Mouse (Mus musculus) cortical plate, adult 2 months (tissue): ENCODE measurements around the gene Aldh1a1. TPM values are rescaled to one million over a fixed set of nuclear protein-coding genes. Genes with fewer than 3 reads are reported as not detected.
A peak's percentile ranks its signal among the peaks of the same experiment; 100 is the strongest.
"Not testable (repeated sequence)": the region's sequence is repeated elsewhere in the genome, so short reads cannot be mapped to it uniquely, and the experiment has no call there.

ENCODE experiments used
- H3K27ac ChIP-seq: fragments of 200-500 bp; 2 replicates; pipeline ENCODE4 v1.5.1; 2012; ENCODE audit warnings: low read length, control low read depth, inconsistent platforms; ENCODE audit not compliant: insufficient read depth
- H3K4me1 ChIP-seq: fragments of 200-500 bp; 2 replicates; pipeline ENCODE4 v1.6.1; 2011; ENCODE audit warnings: low read length; ENCODE audit not compliant: control insufficient read depth, insufficient read depth
- H3K4me3 ChIP-seq: fragments of 200-500 bp; 2 replicates; pipeline ENCODE4 v1.5.1; 2011; ENCODE audit warnings: mild to moderate bottlenecking, low read length, control low read depth; ENCODE audit not compliant: insufficient read depth
- CTCF ChIP-seq: fragments of 200-500 bp; IDR thresholded peaks from 2 replicates; pipeline ENCODE4 v1.5.1; 2011; ENCODE audit warnings: mild to moderate bottlenecking, control low read depth, low read length; ENCODE audit not compliant: insufficient read depth; ENCODE audit errors: extremely low read depth
- POLR2A ChIP-seq: fragments of 200-500 bp; IDR thresholded peaks from 2 replicates; pipeline ENCODE4 v1.6.1; 2011; ENCODE audit warnings: mild to moderate bottlenecking, low read length, control low read depth; ENCODE audit not compliant: insufficient read depth; ENCODE audit errors: extremely low read depth
- polyA plus RNA-seq: library from polyadenylated mRNA; depleted of rRNA; stranded (reverse); fragments of >200 nt; gene quantifications from 2 replicates; pipeline ENCODE4 v1.2.3, GENCODE M21; 2012

The Aldh1a1 gene
- polyA plus RNA-seq, 1 experiment, result 78.3 TPM

DNA sequence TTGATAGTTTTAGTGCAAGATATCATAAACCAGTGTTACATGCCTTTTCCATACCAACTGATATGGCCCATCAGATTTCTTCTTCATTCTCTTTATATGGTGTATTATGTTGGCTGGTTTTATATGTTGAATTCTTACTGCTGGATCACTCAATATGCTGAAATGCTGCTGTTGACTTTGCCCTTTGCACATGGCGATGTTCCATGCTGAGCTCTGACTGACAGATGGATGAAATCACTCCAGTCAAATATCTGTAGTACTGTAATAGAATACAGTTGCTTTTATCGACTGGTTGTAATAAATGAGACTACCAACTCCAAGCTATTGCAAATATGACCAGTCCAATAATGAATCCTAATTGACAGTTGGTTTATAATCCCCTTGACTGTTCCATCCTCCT is 19.5 kb downstream of the Aldh1a1 start:
- Histone ChIP-seq H3K4me1 (no peaks in the 10 kb centered on the region), H3K4me3 (no peak overlapping the region), H3K27ac (no peak overlapping the region)
- TF ChIP-seq CTCF (no peak), POLR2A (no peak)

DNA sequence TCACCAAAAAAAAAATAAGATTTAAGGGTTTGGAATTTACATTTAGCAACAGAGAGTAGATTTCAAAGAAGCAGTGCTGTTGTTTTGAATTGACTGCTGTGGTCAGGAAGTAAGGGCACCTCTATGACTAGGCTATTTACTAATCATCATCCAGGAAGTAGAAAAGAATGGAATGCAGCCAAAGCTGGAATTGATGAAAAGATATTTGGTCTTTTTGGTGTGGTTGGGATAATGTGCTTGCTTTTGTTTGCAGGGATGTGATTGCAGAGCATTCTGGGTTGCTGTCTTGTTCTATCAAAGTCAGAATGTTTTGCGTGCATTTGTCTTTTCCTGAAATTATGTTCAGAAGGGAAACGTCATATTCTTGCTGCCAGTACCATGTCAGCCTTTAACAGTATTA is 20.7 kb downstream of the Aldh1a1 start:
- Histone ChIP-seq H3K27ac (no peak overlapping the region; the same call in 1 of the 2 replicates), H3K4me3 (no peak overlapping the region), H3K4me1 (no peaks in the 10 kb centered on the region)
- TF ChIP-seq POLR2A, result no peak
- no peak for TF ChIP-seq CTCF

DNA sequence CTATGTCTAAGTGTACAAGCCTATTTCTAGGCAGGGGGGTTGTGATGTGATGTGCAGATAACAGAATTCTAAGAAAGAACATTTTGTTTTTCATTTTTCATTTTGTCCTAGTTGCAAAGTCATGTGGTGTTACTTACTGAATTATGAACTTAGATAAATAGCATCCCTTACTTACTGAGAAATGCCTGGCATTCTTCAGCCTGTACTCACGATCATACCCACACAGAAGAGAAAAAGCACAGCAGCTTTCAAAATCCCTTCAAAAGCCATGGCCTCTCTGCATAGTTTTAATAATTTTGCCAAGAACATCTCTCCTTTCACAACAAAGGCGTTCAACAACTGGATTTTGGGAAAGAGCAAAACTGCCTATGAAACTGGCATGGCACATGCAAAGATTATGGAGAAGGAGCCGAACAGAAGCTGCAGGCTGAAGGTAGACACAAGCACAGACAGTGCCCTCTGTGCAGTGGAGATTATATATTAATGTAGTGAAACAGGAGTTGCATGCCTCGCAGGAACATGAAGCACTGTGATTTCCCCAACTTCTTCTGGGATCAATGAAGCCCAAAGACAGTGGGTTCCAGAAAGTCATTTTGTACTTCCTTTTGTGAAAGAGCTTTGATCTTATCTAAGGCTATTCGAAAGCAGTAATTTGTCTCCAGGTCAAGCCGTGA is 21.3 kb downstream of the Aldh1a1 start:
- H3K4me1 ChIP-seq, result no peaks in the 10 kb centered on the region
- H3K27ac ChIP-seq, result no peak overlapping the region
- no peak overlapping the region for H3K4me3 ChIP-seq
- TF ChIP-seq POLR2A, result no peak
- TF ChIP-seq CTCF, result no peak

DNA sequence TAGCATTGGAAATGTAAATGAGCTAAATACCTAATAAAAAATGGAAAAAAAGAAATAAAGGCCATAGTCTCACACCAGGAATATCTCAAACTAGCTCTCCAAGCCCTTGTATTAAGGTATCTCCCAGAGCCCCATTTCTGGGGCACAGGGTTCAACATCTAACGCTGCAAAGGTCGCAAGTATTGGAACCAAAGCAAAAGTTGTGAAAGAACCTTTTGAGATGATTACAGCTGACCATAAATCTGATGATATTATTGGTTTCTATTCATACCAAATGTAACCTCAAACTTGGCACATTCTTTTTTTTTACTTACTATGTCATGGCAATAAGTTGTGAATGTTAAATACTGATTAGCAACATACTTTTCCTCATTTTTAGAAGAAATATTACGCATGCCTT is 24.0 kb downstream of the Aldh1a1 start:
- no peaks in the 10 kb centered on the region for H3K4me1 ChIP-seq
- H3K27ac ChIP-seq, result no peak overlapping the region
- TF ChIP-seq CTCF, result no peak
- TF ChIP-seq POLR2A, result no peak
- H3K4me3 ChIP-seq, result no peak overlapping the region

DNA sequence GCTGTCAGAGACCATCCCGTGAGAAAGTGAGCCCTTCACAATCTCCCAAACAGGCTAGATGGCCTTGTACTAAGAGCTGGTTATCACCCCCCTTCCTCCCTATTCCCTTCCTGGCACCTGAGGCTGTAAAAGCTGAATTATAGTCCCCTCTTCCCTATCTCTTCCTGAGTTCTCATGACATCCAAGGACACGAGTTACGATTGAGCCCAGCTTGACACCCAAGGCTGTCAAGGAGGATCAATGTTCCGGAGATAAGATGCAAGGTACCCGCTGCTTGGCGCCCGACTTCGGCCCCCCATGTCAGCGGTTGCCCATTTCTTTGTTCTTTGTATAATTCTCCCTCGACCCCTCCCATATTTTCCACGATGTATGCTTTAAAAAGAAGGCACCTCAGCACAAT is 36.6 kb downstream of the Aldh1a1 start:
- H3K4me3 ChIP-seq, H3K4me1 ChIP-seq, H3K27ac ChIP-seq: not testable (repeated sequence)

DNA sequence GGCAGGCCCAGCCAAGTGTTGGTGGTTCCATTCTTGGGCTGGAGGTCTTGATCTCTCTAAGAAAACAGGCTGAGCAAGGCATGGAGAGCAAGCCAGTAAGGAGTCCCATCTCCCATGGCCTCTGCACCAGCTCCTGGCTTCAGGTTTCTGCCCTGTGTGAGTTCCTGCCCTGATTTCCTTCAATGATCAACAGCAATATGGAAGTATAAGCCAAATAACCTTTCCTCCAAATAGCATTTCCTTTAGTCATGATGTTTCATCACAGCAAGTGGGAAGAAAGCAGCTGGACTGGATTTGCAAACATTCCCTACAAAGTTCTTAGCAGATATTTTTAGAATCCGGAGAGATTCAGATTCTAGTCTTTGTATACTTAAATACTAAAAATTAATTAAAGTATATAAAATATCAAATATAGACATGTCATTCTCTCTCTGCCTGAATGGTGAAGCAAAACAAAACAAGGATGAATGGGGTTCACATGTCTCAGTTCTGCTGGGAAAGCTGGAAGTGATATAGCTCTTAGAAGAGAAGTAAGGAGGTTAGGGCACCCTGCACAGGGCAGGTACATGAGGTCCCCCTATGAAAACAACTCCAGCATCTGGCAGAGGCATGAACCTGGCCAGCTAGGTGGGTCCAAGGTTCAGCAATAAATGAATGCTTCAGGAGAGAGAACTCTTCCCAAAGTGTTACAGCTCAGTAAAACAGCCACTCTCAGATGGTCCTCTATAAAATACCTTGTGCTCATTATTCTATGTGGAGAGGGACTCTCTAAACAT is 37.6 kb downstream of the Aldh1a1 start:
- Histone ChIP-seq H3K4me1 (peaks cover 2% of the 10 kb centered on the region), H3K27ac (no peak overlapping the region; the same call in 1 of the 2 replicates), H3K4me3 (no peak overlapping the region)
- TF ChIP-seq CTCF (no peak), POLR2A (no peak)

DNA sequence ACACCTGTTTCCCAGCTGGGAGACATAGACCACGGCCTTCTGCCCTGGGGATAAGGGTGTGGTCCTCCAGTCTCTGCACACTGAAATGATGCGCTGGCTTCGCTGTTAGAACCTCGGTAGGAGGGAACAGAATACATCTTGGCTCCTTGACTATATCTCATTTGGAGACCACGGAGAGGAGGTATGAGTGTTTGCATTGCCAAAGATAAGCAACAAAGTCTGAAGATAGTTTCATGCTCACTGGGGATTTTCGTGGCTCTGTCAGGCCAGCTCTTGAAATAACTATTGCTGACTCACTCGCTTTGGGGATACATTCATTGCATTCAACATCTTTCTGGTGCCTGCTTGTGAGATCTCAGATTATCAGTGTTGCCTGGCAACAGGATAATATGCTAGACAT is 44.0 kb downstream of the Aldh1a1 start:
- H3K27ac ChIP-seq, result peak overlapping the region; percentile 82
- TF ChIP-seq POLR2A, result peak; percentile 43; the same call in 1 of the 2 replicates
- TF ChIP-seq CTCF, result no peak
- peak overlapping the region; percentile 38 for H3K4me3 ChIP-seq
- peaks cover 5% of the 10 kb centered on the region; the same call in 1 of the 2 replicates for H3K4me1 ChIP-seq

DNA sequence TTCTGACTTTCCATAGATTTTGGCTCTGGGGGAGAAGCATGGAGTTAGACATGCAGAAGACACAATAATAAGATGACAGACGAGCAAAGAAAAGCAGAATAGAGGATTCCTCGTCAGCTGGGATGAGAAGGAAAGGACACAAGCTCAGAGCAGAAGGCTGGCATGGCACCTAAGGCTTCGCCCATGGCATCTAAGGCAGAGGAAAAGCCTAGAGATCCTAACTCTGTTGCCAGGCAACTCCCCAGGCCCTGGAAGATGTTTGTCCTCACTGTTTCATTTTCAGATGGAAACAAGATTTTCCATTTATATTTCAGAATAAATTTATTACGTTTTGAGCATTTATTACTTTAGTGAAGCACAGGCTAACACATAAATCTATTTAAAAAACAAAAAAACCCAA is 48.5 kb downstream of the Aldh1a1 start:
- TF ChIP-seq CTCF, result no peak
- TF ChIP-seq POLR2A, result no peak
- Histone ChIP-seq H3K4me1 (peaks cover 7% of the 10 kb centered on the region), H3K4me3 (no peak overlapping the region), H3K27ac (peak overlapping the region; percentile 49; the same call in 1 of the 2 replicates)

DNA sequence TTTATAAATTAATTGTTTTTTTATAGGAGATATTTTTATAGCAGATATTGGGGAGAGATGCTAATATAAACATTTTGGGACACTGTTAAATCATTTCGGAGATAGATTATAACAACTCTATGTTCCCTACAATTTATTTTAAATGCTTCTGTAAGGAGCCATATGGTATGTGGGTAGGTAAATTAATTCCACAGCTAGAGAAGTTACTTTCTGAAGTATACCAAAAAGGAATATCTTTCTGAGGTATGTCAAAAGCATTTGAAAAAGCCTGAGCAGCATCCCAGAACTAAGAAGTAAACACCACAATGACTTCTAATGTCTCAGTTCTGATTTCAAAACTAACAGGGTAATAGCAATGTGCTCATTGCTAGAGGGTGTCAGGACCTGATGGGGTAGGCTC is 49.4 kb downstream of the Aldh1a1 start:
- peak overlapping the region; percentile 85 for H3K27ac ChIP-seq
- no peak overlapping the region for H3K4me3 ChIP-seq
- TF ChIP-seq CTCF (no peak), POLR2A (no peak)

DNA sequence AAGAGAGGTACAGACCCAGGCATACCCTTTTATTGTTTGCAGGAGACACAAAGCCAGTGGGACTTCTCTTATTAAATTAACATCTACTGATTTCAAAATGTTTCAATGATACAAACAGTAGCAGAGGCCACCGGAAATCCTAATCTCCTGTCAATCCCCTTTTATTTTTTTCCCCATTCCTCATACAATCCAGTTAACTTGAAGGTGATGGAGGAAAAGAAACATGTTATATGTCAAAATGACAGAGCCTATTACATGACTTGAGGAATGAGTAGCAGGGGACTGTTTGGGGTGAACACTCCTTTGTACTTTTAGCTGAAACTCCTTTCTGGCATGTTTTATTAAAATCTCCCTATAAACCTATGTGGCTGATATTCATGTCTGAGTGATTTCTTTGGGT is 51.3 kb downstream of the Aldh1a1 start:
- H3K4me3 ChIP-seq, result no peak overlapping the region
- TF ChIP-seq POLR2A, result no peak
- no peak overlapping the region for H3K27ac ChIP-seq
- H3K4me1 ChIP-seq, result peaks cover 3% of the 10 kb centered on the region

More for the DNA sequence above, 49.4 kb downstream of the Aldh1a1 start:
- peaks cover 5% of the 10 kb centered on the region for H3K4me1 ChIP-seq
